Mouse (Mus musculus): ENCODE data around the gene Ank3. TPM values are rescaled to one million over a fixed set of nuclear protein-coding genes. Genes with fewer than 3 reads are reported as not detected.

Gene Ank3
- polyA plus RNA-seq, 1 experiment from 2014 or later = 30.6 TPM

DNA sequence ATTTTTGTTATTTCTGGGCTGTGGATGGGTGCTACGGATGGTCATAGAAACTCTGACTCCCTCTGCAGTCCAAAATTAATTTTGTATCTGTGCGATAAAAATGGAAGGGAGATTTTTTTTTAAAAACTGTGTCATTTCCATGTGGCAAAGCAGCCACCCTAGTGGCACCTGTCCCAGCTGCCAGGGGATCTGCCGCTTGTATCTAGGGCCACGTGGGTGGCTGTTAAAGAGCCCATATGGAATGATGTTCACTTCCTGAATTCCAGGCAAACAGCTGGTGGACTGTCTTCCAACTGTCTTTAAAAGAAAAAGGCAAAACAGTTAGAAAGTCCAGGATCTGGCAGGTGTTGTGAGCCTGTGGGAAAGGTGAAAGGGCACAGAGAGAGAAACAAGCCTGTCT lies 672.8 kb downstream of the Ank3 start:
- H3K36me3 ChIP-seq = no peaks in the 10 kb centered on the region
- no peaks in the 10 kb centered on the region for H3K27me3 ChIP-seq
- H3K4me3 ChIP-seq = no peak overlapping the region
- no peak overlapping the region for H3K9ac ChIP-seq
- no peak overlapping the region for H3K27ac ChIP-seq
- no peak for ATAC-seq (replicated peaks; ENCODE audit: insufficient number of reproducible peaks, insufficient read depth, low FRiP score, low read depth)
- no peaks in the 10 kb centered on the region for H3K9me3 ChIP-seq (replicated peaks)
- H3K4me2 ChIP-seq = no peak overlapping the region
- WGBS = 83% methylated on average over 4 of the region's 4 CpGs
- H3K4me1 ChIP-seq (replicated peaks) = no peaks in the 10 kb centered on the region

Other genes starting within 250 kb of the Ank3 start
- gene Rhobtb1, start 247.3 kb upstream of the Ank3 start, polyA plus RNA-seq (2015; fragmentation: Nextera tagmentation; extraction: Ambion mirVana) = 31.7 and 33.0 TPM in 2 replicates
- gene A930033H14Rik, start 185.7 kb upstream of the Ank3 start, polyA plus RNA-seq (2015; fragmentation: Nextera tagmentation; extraction: Ambion mirVana) = 1.5 and 1.8 TPM in 2 replicates
- 290 and 334 TPM in 2 replicates for gene Cdk1, start 45.8 kb upstream of the Ank3 start, polyA plus RNA-seq (2015; fragmentation: Nextera tagmentation; extraction: Ambion mirVana)

Data from heart, embryonic 15.5 days (tissue).